Mouse (Mus musculus): ENCODE measurements around the gene Mrpl2. TPM values are rescaled to one million over a fixed set of nuclear protein-coding genes. Genes with fewer than 3 reads are reported as not detected.

Mrpl2 gene
- polyA plus RNA-seq, 1 experiment from 2014 or later = 74.9 TPM

DNA sequence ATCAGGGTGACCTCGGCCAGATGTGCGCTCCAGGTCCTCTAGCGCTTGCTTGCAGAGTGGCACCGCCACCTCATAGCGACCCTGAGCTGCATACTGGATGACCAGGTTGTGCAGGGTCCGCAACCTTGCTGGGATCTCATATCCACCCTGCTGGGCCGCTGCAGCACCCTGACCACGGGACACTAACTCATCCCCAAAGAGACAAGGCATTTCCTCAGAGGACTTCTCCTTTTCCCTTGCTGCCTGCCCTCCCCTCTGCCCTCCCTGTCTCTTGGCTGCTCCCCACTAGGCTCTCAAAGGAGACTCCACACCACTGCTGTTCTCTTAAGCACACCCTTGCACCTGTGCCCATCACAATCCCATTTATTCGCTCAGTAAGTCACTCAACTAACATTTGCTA, 6.1 kb upstream of the Mrpl2 start:
- H3K4me1 ChIP-seq (replicated peaks; ENCODE audit: control insufficient read depth, insufficient read depth, low read length) = peaks cover 24% of the 10 kb centered on the region
- no peaks in the 10 kb centered on the region for H3K27me3 ChIP-seq (replicated peaks; ENCODE audit: control insufficient read depth, insufficient read depth, low read length)
- H3K9me3 ChIP-seq (ENCODE audit: control insufficient read depth, low read length) = no peaks in the 10 kb centered on the region
- H3K27ac ChIP-seq (ENCODE audit: low read length) = no peak overlapping the region
- H3K4me2 ChIP-seq (ENCODE audit: low read length) = no peak overlapping the region
- H3K9ac ChIP-seq (replicated peaks; ENCODE audit: low read depth, low read length) = no peak overlapping the region
- H3K4me3 ChIP-seq (replicated peaks; ENCODE audit: low read length) = no peak overlapping the region
- WGBS = 85% methylated on average over 9 of the region's 9 CpGs
- H3K36me3 ChIP-seq (ENCODE audit: control insufficient read depth, insufficient read depth) = peaks cover 14% of the 10 kb centered on the region
- ATAC-seq = no peak

DNA sequence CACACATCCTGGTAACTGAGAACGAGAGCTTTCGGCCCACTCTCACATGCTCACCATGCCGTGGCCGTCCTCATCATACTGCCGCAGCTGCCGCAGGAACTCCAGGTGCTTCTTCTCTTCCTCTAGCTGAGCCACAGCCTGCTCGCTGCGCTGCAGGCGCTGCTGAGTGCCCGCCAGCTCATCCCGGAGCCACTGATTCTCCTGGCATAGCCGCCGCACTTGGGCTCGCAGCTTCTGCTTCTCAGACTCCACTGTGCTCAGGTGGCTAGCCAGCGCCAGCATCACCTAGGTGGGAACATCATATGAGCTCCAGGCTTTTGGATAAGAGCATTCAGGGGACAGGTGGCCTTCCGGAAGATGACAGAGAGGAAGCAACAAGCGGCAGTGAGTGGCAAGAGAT, 4.0 kb upstream of the Mrpl2 start:
- no peak for ATAC-seq
- H3K27ac ChIP-seq (ENCODE audit: low read length) = no peak overlapping the region
- WGBS = 88% methylated on average over 17 of the region's 17 CpGs
- no peak overlapping the region for H3K4me3 ChIP-seq (replicated peaks; ENCODE audit: low read length)
- H3K27me3 ChIP-seq (replicated peaks; ENCODE audit: control insufficient read depth, insufficient read depth, low read length) = no peaks in the 10 kb centered on the region
- H3K4me2 ChIP-seq (ENCODE audit: low read length) = no peak overlapping the region
- H3K36me3 ChIP-seq (ENCODE audit: control insufficient read depth, insufficient read depth) = peaks cover 14% of the 10 kb centered on the region
- H3K9ac ChIP-seq (replicated peaks; ENCODE audit: low read depth, low read length) = no peak overlapping the region
- H3K4me1 ChIP-seq (replicated peaks; ENCODE audit: control insufficient read depth, insufficient read depth, low read length) = peaks cover 23% of the 10 kb centered on the region
- no peaks in the 10 kb centered on the region for H3K9me3 ChIP-seq (ENCODE audit: control insufficient read depth, low read length)

DNA sequence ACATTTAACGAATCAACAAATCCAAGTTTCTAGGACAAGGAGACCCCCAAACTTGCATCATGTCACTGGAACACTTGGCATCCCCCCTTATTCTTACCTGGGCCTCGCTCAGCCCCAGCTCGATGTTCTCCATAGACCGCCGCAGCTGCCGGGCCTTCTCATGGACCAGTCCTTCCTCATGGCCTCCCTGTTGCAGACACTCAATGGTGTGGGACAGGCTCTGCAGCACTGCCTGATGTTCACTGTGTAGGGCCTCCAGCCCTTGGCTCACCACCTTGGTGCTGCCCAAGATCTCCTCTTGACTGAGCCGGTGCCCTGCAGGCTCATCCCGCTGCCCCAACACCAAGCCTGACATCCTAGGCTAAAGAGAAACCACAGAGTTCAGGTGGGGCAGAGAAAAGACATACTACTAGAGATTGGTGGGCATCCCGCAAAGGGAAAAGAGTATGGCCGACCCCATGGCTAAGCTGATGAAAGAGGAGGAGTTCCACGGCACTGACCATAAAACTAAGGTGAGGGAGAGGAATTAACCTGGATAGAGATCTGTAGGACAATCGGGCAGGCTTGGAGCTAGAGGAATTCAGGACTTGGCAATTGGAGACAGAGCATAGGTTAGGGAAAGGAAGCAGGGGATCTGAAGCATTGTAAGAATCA, 1.8 kb upstream of the Mrpl2 start:
- H3K4me1 ChIP-seq (replicated peaks; ENCODE audit: control insufficient read depth, insufficient read depth, low read length) = peaks cover 20% of the 10 kb centered on the region

DNA sequence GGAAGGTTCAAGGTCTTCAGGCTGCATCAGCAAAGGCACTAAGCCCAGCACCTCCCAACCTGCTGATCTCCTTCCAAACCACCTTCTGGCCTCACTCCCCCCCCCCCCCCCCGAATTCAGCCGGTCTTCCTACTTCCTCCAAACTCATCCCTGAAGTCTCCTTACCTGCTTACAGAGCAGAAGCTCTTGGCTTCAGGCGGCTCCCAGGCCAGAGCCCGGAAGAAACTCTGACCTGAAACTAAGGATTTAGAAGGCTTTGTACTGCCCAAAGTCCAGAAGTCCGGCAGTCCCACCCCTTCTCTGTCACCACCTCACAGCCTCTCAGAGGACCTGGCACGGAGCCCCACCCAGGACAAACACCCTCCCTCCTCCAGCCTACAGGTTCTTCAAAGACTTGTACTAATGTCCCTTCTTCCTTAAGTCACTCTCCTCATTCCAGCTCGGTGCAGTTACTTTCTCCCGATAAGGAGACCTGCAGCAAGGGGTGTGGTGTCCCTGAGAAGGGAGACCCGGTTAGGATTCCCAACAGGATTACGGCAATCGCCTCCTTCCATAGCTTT, 1.0 kb upstream of the Mrpl2 start:
- Histone ChIP-seq H3K4me3 (replicated peaks; ENCODE audit: low read length) (peak overlapping the region; percentile 69), H3K36me3 (ENCODE audit: control insufficient read depth, insufficient read depth) (peaks cover 12% of the 10 kb centered on the region), H3K4me2 (ENCODE audit: low read length) (peak overlapping the region; percentile 94), H3K9me3 (ENCODE audit: control insufficient read depth, low read length) (no peaks in the 10 kb centered on the region), H3K27me3 (replicated peaks; ENCODE audit: control insufficient read depth, insufficient read depth, low read length) (no peaks in the 10 kb centered on the region), H3K27ac (ENCODE audit: low read length) (no peak overlapping the region; the same call in 1 of the 2 replicates), H3K4me1 (replicated peaks; ENCODE audit: control insufficient read depth, insufficient read depth, low read length) (peaks cover 24% of the 10 kb centered on the region), H3K9ac (replicated peaks; ENCODE audit: low read depth, low read length) (peak overlapping the region; percentile 74)
- WGBS = 9% methylated on average over 10 of the region's 11 CpGs
- ATAC-seq = no peak

More for the DNA sequence above, 1.8 kb upstream of the Mrpl2 start:
- H3K9me3 ChIP-seq (ENCODE audit: control insufficient read depth, low read length) = no peaks in the 10 kb centered on the region
- H3K27ac ChIP-seq (ENCODE audit: low read length) = no peak overlapping the region
- no peak for ATAC-seq
- no peak overlapping the region for H3K9ac ChIP-seq (replicated peaks; ENCODE audit: low read depth, low read length)
- WGBS = 89% methylated on average over 12 of the region's 12 CpGs
- H3K4me3 ChIP-seq (replicated peaks; ENCODE audit: low read length) = no peak overlapping the region
- no peaks in the 10 kb centered on the region for H3K27me3 ChIP-seq (replicated peaks; ENCODE audit: control insufficient read depth, insufficient read depth, low read length)
- H3K4me2 ChIP-seq (ENCODE audit: low read length) = peak overlapping the region; percentile 94; the same call in 1 of the 2 replicates
- peaks cover 12% of the 10 kb centered on the region for H3K36me3 ChIP-seq (ENCODE audit: control insufficient read depth, insufficient read depth)

DNA sequence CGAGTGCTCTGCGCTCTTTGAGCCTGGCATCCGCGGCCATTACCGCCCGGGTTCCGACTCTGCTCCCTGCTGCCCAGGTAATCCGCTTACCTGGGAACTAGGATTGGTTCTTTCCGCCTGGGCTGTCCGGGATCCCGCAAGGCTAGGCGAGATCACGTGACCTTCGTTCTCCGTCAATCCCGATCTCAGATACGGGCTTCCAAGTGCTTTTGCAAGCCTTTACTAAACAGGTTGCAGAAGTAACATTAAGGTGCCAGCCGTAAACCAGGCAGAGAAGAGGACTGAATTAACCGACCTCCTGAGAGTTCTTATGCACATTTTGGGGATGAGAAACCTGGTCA, 263 bp downstream of the Mrpl2 start:
- Histone ChIP-seq H3K9me3 (ENCODE audit: control insufficient read depth, low read length) (no peaks in the 10 kb centered on the region), H3K4me2 (ENCODE audit: low read length) (peak overlapping the region; percentile 96), H3K4me3 (replicated peaks; ENCODE audit: low read length) (peak overlapping the region; percentile 69), H3K27me3 (replicated peaks; ENCODE audit: control insufficient read depth, insufficient read depth, low read length) (no peaks in the 10 kb centered on the region), H3K27ac (ENCODE audit: low read length) (peak overlapping the region; percentile 86), H3K4me1 (replicated peaks; ENCODE audit: control insufficient read depth, insufficient read depth, low read length) (peaks cover 30% of the 10 kb centered on the region), H3K9ac (replicated peaks; ENCODE audit: low read depth, low read length) (peak overlapping the region; percentile 77), H3K36me3 (ENCODE audit: control insufficient read depth, insufficient read depth) (peaks cover 6% of the 10 kb centered on the region; the same call in 1 of the 2 replicates)
- ATAC-seq = 0 out of 2 replicates have a peak, but pooled peaks have one; percentile 7
- WGBS = under 1% methylated on average over 19 of the region's 19 CpGs

DNA sequence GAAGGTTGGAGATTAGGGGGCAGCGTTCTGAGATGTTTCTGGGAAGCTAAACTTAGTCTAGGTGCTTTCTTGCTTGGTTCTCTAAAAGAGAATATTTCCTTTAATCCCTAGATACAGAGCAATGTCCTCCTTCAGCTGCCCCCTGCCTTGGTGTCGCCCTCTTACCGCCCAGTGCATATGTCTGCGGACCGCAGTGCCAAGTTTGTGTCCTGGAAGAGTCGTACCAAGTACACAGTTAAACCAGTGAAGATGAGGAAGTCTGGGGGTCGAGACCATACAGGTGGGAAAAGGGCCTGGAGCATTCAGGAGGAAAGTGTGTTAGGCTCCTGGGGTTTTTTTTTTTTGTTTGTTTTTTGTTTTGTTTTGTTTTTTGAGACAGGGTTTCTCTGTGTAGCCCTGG, 1.2 kb downstream of the Mrpl2 start:
- WGBS = 93% methylated on average over 7 of the region's 7 CpGs
- no peak for ATAC-seq
- Histone ChIP-seq H3K4me3 (replicated peaks; ENCODE audit: low read length) (no peak overlapping the region), H3K9ac (replicated peaks; ENCODE audit: low read depth, low read length) (no peak overlapping the region), H3K36me3 (ENCODE audit: control insufficient read depth, insufficient read depth) (no peaks in the 10 kb centered on the region), H3K9me3 (ENCODE audit: control insufficient read depth, low read length) (no peaks in the 10 kb centered on the region), H3K27me3 (replicated peaks; ENCODE audit: control insufficient read depth, insufficient read depth, low read length) (no peaks in the 10 kb centered on the region), H3K4me1 (replicated peaks; ENCODE audit: control insufficient read depth, insufficient read depth, low read length) (peaks cover 39% of the 10 kb centered on the region), H3K4me2 (ENCODE audit: low read length) (no peak overlapping the region), H3K27ac (ENCODE audit: low read length) (no peak overlapping the region)

DNA sequence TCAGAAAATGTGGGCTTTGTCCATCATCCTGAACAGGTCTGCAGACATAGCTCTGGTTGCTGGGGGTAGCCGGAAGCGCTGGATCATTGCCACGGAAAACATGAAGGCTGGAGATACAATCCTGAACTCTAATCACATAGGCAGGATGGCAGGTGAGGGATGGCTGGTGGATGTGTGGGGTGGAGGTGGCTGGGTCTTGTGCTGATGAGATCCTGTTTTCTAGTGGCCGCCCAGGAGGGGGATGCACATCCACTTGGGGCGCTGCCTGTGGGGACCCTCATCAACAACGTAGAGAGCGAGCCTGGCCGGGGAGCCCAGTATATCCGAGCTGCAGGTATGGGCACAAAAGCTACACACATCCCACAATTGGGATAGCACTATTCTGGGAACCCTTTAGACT, 2.4 kb downstream of the Mrpl2 start:
- H3K36me3 ChIP-seq (ENCODE audit: control insufficient read depth, insufficient read depth) = 0 out of 2 replicates have a peak, but pooled peaks cover 3% of the 10 kb centered on the region
- H3K4me2 ChIP-seq (ENCODE audit: low read length) = no peak overlapping the region
- no peak overlapping the region for H3K4me3 ChIP-seq (replicated peaks; ENCODE audit: low read length)
- no peak for ATAC-seq
- no peaks in the 10 kb centered on the region for H3K27me3 ChIP-seq (replicated peaks; ENCODE audit: control insufficient read depth, insufficient read depth, low read length)
- H3K9me3 ChIP-seq (ENCODE audit: control insufficient read depth, low read length) = no peaks in the 10 kb centered on the region
- H3K4me1 ChIP-seq (replicated peaks; ENCODE audit: control insufficient read depth, insufficient read depth, low read length) = peaks cover 44% of the 10 kb centered on the region
- WGBS = 96% methylated on average over 9 of the region's 9 CpGs
- H3K27ac ChIP-seq (ENCODE audit: low read length) = no peak overlapping the region
- H3K9ac ChIP-seq (replicated peaks; ENCODE audit: low read depth, low read length) = no peak overlapping the region

DNA sequence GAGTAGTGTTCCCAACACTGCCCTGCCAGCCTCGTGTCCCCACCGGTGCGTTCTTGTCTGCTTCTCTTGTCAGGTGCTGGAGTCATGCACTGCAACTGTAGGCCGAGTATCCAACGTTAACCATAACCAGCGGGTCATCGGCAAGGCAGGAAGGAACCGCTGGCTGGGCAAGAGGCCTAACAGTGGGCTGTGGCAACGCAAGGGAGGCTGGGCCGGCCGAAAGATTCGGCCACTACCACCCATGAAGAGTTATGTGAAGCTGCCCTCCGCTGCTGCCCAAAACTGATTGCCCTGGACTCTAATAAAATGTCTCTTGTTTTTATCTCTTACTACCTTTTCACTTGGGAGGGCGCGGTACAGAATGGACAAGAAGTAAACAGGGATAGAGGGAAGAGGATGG, 3.8 kb downstream of the Mrpl2 start:
- 31% methylated on average over 15 of the region's 15 CpGs for WGBS
- Histone ChIP-seq H3K27me3 (replicated peaks; ENCODE audit: control insufficient read depth, insufficient read depth, low read length) (no peaks in the 10 kb centered on the region), H3K4me1 (replicated peaks; ENCODE audit: control insufficient read depth, insufficient read depth, low read length) (peaks cover 37% of the 10 kb centered on the region), H3K9me3 (ENCODE audit: control insufficient read depth, low read length) (no peaks in the 10 kb centered on the region), H3K27ac (ENCODE audit: low read length) (peak overlapping the region; percentile 89), H3K36me3 (ENCODE audit: control insufficient read depth, insufficient read depth) (peaks cover 5% of the 10 kb centered on the region; the same call in 1 of the 2 replicates), H3K9ac (replicated peaks; ENCODE audit: low read depth, low read length) (peak overlapping the region; percentile 88), H3K4me2 (ENCODE audit: low read length) (peak overlapping the region; percentile 83), H3K4me3 (replicated peaks; ENCODE audit: low read length) (peak overlapping the region; percentile 64)
- ATAC-seq = no peak

DNA sequence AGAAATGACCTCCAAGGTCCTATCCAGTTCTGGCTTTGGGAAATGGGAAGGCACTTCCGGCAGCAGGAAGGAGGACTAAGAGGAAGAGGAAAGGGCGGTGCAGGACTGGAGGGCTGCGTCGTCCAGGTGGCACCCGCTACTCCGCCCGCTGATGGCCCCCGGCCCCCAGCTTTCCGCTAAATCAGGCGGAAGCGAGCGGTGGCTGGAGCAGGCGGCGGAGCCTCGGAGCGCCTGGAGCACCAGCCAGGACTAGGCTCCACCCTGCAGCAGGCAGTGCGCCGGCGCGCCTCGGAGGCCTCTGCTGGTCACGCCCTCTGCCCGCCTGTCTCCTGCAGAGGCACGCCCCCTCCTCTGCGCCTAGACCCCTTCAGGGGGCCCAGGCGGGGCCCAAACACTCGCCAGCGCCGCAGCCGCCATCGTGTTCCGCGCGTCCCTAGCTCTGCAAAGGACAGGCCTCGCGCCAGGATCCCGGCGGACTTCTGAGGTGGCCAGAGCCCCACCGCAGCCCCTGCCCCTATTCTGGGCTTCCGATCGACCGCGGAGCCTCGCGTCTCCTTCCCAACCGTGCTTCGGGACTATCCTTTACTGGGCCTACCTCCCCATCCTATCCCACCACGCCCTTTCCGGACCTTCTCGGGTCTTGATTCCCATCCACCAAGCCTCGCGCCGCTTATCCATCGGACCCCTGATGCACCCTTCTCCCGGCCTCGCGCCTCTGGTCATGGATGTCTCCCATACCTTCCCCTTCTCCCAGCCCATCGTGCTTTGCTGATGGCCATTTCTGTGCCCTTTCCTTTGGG, 4.4 kb downstream of the Mrpl2 start, which contains the start of gene Cul7:
TSS of gene Cul7 (plus strand) at position 106 of the 800 bp plus-strand sequence.
- H3K9me3 ChIP-seq (ENCODE audit: control insufficient read depth, low read length) = no peaks in the 10 kb centered on the region
- peaks cover 7% of the 10 kb centered on the region for H3K36me3 ChIP-seq (ENCODE audit: control insufficient read depth, insufficient read depth)
- ATAC-seq = peak; percentile 95
- H3K27ac ChIP-seq (ENCODE audit: low read length) = peak within 1 kb of the TSS; percentile 89
- peak within 1 kb of the TSS; percentile 88 for H3K9ac ChIP-seq (replicated peaks; ENCODE audit: low read depth, low read length)
- 0% methylated on average over 54 of the region's 58 CpGs for WGBS
- H3K4me3 ChIP-seq (replicated peaks; ENCODE audit: low read length) = peak within 1 kb of the TSS; percentile 64
- peak within 1 kb of the TSS; percentile 83 for H3K4me2 ChIP-seq (ENCODE audit: low read length)
- H3K27me3 ChIP-seq (replicated peaks; ENCODE audit: control insufficient read depth, insufficient read depth, low read length) = no peaks in the 10 kb centered on the region
- H3K4me1 ChIP-seq (replicated peaks; ENCODE audit: control insufficient read depth, insufficient read depth, low read length) = peaks cover 31% of the 10 kb centered on the region

All from forebrain, embryonic 16.5 days (tissue).